Mouse (Mus musculus) mouse trophoblast stem cell (cell line): Measurements from ENCODE around the gene Tyms.

ENCODE experiments used
- in situ Hi-C, 2 experiments: fragments of 300-500 bp; cut with MseI, MboI; formaldehyde crosslinking; loops; 2 replicates in 1 of 2; 3 replicates in 1 of 2; pipeline ENCODE4 v1.15.1; 2025

Tyms gene

DNA sequence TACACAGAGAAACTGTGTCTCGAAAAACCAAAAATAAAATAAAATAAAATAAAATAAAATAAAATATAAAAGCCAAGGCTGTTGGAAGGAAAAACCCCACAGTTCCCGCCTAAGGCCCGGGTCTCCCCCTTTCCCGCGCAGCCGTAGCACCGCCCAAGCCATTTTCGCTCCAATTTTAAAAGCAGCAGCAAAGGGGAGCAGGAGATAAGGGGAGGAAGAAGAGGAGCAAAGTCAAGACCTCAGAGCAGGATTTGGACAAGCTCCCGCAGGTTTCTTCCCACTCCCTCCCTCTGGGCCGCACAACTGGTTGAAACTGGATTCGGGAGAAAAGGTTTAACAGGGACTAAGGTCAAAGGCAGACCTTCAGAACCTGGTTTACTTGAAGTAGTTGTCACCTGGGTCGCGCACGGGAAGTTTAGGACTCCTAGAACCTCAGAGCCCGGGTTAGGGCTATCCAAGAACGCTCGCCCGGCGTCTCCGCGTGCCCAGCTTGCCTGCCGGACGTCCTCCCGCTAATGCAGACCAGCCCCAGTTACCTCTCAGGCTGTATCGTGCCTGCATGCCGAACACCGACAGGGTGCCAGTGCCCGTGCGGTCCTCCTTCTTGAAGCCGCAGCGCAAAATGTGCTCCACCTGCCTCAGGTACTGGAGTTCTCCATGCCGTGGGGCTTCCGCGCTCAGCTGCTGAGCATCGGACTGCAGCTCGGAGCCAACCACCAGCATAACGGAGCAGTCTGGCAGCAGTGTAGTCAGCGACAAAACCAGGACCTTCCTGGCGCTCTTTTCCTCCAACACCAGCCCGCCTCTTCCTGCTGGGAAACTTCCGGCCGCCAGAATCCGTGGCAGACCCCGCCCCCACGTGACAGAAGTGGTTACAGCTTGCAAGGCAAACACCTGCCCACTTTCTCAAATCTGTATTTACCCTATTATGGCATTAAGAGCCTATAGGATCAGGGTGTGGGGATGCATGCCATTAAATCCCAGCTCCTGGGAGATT, at the start of gene Tyms:
Tyms (minus strand) TSS at position 793 of the 997 bp plus-strand sequence.
- in situ Hi-C loops: no loop called here

DNA sequence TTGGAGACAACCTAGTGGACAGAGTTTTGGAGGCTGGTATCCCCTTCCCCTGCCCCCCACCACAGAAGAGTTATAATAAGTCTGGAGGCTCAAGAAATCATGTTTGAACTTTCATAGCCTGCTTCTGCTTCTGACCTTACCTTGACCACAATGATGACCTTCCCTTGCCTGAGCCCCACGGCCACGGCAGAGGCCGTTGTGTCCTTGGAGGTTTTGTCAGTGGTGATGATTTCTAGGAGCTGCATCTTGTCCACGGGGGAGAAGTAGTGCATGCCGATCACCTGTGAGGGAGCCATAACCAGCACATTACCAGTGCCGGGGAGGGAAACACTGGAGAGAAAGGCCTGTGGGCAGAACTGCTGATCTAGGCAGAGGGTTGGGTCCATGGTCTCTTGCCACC, 49.1 kb upstream of the Tyms start:
- in situ Hi-C loops: no loop called here

DNA sequence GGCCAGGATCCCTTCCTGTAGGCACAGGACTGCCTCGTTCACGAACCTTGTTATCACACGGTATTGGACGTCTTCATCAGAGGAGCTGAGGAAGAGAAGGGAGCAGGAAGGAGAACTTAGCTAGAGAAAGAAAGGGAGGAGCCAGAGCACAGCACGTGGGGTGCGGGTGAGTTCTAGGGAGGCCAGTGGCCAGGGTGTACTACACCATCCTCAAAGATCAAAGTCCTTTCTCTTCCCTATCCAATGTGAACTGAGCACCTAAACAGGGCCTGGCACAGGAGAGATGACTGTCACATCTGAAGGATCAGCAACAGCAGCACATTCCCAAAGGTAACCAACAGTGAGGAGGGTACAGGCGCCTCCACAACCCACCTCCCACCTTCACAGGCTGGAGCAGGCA, 46.7 kb upstream of the Tyms start:
- in situ Hi-C loops: no loop called here

DNA sequence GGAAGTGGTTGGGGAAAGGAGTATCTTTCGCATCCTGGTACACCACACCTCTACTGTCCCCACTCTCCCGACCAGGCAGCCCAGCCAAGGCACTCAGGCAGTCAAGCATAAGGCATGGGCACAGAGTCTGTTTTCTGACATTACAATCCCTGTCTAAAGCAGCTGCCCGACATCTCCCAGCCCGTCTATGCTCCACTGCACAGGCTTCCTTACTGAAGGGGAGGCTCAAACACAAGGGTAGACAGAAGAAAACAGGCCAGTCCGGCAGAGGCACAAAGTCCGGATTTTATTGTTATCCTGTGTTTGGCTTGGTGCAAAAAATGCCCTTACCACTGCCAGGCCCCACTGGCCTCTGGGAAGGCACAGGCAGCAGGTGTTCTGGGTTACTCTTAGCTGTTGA, 45.7 kb upstream of the Tyms start:
- in situ Hi-C loops: no loop called here

DNA sequence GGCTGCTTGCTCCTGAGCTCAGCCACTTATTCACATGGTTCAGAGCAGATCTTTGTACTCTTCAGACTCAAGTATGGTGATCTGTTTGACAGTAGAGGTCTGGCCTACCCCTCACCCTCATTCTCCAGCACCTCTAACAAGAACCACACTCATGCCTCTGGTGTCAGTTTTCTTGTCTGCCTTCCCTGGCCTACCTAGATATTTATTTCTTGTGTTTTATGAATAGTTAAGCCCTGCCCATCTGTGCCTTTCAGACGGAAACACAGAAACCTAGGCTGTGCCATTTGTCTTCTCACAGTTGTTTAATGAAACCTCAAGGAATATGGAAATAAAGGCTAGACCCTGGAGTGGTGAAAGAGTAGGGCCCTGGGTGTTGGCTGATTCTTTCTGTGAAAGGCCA, 44.6 kb upstream of the Tyms start:
- in situ Hi-C loops: no loop called here

DNA sequence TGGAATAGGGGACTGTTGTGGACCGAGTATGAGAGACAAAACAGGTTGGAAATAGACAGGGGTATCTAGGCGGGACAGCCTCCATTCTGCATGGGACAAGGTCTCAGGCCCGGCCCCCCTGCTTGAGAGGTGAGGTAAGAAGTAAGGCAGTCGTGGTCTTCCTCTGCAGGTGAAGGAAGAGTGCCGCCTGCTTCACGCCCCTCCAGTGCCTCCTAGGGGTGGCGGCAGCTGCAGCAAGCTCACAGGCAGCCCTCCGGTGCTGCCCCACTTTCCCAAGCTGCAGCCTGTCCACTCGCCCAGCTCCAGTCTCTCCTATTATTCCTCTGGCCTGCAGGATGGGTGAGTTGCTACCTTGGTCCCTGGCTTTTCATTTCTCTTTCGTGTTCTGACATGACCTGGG, 42.3 kb upstream of the Tyms start:
- in situ Hi-C loops: no loop called here

DNA sequence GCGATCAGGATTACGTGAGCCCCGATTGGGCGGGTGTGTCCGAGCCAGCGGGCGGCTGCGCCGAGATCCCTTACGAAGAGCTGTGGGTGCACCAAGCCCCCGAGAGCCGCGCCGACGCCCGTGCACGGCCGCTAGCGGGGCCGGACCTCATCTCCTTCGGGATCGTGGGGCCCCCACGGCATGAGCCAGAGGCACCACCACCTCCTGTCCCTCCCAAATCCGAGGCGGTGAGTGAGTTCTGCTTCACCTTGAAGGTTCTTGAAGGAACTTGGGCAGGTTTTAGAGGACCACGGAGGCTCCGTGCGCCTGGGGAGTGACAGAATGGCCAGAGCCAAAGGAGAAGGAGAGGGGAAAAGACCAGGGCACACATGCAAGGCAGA, 41.3 kb upstream of the Tyms start:
- in situ Hi-C loops: no loop called here

DNA sequence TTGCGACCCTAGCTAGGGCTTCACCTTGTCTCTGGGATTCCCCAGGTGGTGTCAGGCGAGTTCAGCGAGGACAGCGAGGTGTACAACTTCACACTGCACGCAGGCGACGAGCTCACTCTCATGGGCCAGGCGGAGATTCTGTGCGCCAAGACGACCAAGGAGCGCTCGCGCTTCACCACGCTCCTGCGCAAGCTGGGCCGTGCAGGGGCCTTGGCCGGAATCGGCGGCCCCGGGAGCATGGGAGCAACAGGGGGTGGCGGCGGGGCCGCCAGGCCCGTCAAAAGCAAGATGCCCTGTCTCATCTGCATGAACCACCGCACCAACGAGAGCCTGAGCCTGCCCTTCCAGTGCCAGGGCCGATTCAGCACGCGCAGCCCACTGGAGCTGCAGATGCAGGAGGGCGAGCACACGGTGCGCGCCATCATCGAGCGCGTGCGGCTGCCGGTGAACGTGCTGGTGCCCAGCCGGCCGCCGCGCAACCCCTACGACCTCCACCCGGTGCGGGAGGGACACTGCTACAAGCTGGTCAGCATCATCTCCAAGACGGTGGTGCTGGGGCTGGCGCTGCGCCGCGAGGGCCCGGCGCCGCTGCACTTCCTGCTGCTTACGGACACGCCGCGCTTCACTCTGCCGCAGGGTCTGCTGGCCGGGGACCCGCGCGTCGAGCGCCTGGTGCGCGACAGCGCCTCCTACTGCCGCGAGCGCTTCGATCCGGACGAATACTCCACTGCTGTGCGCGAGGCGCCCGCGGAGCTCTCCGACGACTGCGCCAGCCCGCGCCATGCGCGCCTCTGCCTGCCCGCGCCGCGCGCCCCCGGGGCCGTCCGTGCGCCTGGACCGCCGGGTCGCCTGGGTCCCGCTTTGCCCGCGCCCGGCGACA, 40.7 kb upstream of the Tyms start:
- in situ Hi-C loops: no loop called here

DNA sequence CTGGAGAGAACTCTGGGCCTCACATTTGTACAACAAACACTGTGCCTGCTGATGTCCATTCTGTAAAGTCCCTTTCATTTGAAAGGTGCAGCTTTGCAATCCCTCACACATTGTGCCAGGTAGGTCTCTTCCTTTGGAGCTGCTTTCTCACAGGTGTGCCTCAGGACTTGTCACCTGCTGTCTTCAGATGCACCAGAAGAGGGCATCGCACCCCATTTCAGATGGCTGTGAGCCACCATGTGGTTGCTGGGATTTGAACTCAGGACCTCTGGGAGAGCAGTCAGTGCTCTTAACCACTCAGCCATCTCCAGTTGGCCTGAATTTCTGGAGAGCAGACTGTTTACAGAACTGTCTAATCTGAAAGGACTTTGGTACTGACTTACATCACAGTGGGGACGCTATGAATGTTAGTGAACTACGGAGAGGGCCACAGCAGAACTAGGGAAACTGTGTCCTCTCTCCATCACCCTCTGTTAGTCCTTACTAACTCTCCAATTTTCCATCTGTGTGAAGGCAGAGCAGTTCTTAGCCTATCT, 39.2 kb upstream of the Tyms start:
- in situ Hi-C loops: no loop called here

DNA sequence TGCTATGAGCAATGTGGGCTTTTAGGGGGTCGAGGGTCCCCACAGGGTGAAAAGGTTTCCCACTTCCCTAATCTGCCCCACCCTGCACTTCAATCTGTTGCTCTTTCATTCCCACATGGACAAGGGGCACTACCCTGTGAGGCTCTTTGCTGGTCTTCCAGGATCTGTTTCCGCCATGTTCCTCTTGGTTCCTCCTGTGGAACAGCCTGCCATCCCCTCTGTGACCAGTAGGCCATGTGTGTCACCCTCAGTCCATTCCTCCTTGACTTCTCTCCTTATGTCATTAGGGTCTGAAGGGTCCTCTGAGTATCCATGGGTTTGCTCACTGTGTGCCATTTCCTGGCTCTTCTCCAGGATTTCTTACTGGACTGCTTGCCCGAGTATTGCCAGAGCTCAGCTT, 38.4 kb upstream of the Tyms start:
- in situ Hi-C loops: no loop called here

DNA sequence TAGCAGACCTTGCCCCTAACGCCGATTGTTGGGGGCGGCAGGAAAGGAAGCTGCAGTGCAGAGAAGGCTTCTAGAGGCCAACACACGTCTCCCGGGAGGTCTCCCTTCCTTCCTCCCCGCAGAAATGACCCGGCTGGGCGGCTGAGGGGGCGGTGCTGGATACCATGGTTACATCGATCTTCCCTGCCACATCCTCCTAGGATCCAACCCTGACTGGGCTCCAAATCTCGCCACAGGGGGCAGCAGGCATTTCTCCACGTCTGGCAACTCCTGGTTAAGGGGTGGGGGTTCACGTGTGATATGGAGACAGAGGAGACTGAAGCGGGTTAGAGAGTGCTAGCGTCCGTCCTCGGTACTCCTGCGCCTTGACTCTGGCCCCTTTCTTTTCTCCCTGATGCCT, 37.7 kb upstream of the Tyms start:
- in situ Hi-C loops: no loop called here

DNA sequence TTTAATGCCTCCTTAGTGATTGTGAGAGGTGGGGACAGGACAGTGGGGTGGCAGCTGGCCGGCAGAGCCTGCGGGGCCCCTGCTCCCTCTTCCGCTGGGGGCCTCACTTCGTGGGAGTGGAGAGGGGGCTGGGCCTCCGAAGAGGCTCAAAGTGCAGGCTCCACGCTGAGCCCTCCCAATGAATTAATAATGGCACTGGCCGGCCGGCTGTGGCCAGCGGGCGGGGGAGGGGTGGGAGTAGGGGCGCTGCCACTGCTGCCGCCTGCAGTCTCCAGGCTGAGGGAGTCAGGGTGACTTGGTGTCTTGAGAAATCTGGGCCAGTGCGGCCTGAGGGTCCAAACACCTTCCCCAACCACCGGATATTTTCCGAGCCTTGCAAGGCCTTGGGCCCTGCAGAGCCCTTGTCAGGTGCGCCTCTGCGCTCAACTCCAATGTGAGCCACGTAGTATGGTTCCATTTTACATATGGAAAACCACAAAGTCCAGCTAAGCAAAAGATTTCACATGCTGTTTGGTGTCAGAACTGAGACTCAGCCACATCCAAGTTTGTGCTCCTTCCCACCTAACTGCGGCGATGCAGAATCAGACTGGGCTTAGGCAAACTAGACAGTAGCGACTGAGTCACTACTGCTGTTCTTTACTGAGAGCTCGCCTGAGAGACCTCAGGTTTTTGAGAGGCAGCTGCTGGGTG, 37.1 kb upstream of the Tyms start:
- in situ Hi-C loops: no loop called here

DNA sequence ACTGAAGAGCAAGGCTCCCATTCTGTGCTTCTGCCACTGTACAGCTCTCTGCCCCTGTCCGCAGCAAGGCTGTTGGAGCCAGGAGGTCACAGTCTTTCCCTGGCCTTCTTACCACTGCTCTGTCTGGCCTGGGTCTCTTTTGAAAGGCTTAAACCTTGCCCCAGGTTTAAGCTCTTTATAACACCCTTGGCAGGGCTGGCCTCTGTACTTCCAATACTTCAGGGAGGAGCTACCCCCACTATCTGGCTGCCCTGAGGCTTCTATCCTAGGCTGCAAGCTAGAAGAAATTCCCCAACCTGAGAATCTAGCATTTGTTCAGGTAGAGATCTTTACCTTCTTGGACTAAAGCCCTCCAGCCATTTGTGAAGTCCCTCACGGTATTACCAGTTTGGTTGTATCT, 36.5 kb upstream of the Tyms start:
- in situ Hi-C loops: no loop called here

DNA sequence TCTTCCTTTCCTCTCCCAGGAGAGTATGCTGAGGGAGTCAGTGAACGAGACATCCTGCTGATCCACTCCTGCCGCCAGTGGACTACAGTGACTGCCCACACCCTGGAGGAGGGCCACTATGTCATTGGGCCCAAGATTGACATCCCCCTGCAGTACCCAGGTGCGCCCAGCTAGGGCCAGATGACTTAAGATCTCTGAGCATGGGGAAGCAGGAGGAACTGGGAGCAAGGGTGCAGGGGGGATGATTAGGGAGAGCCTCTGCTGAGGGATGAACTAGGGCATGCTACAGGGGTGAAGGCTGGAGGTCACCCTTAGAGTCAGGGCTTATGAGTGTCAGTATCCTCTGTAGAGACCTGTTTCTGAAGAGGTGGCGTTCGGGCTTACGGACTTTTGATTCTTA, 34.8 kb upstream of the Tyms start:
- in situ Hi-C loops: no loop called here

DNA sequence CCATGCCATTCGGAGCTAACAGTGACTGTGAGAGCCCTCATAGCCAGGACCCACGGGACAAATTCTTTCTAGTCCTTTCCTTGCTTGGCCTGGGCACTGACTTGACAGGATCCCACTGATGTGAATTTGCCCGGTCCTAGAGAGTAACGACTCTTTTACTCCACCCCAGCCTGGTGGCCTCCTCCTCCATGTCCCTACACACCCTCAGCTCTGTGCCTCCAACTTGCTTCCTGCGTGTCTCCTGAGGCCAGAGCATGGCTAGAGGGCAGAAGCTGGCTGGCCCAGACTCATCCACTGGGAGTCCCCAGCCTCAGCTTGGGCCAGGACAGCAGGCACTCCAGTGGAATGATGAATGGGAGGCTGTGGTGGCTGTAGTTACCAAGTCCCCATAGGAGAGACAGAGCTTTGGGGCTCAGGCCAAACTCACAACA, 34.2 kb upstream of the Tyms start:
- in situ Hi-C loops: no loop called here

DNA sequence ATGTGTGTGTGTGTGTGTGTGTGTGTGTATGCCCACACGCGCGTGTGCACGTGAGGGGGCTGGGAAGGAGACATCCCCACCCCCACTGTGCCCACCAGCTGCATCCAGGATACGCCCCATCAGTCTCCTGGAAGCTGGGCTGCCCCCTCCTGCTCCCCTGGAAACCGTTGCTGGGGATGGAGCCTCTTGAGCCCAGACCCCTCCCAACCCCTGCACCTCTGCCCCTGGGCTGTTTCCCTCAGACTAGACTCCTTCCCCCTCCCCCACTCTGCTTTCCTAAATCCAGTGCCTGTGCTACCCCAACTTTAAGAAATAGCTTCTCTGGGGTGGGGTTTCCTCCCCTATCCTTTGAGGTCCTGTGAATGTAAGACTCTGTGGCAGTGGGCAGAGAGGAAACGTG, 33.8 kb upstream of the Tyms start:
- in situ Hi-C loops: no loop called here

DNA sequence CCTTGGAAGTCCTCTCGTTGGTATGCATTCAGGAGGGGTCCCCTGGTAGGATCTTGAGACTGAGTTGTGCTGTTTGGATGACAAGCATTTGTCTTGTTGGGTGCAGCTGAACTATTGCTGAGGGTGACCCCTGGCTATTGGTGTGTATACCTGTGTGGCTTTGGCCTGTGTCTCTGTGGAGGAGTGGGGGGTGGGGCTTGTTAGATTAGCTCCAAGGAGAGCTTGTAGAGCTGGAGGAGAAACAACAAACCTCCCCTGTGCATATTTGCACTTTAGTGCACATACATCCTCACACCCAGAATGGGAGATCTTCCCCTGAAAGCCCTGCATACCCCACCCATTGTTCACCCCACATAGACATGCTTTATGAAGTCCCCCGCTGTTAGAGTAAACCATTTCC, 33.3 kb upstream of the Tyms start:
- in situ Hi-C loops: no loop called here

DNA sequence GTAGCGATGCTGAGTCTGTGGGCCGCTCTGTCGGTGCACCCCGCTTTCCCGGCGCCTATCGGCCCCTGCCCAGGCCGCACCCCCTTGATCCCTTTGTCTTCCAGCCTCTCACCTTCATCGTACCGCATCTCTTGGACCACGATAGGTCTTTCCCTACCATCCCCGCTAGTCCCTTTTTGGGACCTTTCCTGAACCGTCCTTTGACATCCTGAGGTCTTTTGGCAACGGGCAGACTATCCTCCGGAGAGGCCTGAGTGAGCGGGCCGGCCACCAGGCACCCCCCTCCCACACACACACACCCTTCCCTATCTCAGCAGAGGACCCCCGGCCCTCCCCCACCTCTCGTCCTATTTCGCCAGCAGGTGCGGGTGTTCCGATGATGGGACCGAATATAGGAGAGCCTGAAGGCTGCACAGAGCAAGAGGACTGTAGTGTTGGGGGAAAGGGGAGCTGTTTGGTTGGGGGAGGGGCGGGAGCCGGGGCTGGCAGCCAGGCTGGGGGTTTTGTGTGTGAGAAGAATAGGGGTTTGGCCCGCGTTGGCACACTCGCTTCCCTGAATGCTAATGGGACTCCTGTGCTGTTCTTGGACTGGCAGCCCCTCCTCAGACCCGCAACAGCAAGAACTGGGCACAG, 32.4 kb upstream of the Tyms start, which contains the start of gene 3110082J24Rik:
3110082J24Rik (minus strand) TSS at position 419 of the 633 bp plus-strand sequence.
- in situ Hi-C loops: no loop called here

DNA sequence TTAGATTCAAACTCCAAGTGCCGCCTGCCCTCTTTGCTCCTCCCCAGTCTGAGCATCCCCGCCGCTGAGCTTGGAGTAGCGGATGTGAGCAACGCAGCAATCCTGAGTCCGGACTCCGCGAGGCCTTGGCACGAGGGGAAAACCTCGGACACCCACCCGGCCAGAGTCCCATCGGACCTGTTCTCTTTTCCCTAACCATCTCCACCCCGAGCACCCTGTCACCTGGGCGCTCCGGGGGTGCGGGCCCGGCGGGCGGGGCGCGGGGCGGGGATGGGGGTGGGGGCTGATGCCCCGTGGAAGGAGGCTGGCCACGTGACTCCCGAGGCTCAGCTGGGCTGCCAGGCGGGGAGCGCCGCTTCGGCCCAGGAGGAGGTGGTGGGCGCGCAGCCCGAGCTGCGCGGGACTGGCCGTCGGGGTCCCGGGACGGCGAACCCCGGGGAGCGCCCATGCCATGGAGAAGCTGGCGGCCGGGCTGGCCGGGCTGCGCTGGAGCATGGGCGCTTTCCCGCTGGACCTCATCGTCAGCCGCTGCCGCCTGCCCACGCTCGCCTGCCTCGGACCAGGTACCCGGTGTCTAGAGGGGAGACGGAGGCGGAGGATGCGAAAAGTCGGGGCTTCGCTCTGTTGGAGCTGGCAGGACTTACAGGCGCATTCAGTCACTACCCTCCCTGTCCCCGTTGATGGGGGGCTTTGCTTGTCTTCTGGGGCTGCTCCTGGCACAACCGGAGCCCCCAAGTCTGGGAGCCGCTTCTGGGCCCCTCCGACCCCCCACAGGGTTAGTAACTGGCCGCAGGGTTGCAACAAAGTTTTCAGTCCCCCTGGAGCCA, 31.6 kb upstream of the Tyms start, which contains the start of gene Garem2:
Garem2 (plus strand) TSS at position 321 of the 827 bp plus-strand sequence.
- in situ Hi-C loops: no loop called here

DNA sequence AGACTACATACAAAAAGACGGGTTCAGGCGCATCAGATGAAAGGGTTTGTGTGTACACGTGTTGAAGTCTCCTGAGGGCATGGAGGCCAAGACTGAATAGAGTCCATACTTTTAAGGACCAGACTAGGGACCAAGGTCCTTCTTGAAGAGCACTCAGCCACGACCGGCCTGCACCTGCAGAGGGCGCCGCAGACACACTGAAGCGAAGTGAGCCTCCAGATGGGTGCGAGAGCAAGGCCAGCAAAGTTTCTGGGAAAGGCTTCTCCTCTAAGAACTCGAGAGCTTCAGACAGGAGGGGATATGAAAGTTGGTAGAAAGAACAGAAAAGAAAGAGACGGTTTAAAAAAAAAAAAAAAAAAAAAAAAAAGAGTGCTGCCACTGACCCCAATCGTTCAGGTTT, 30.9 kb upstream of the Tyms start:
- in situ Hi-C loops: no loop called here
